In genomic region chr5:136201832-136202231, GRCm38 (mm10) we compare ENCODE assay signal across 8 mouse cellular contexts. TPM values are rescaled to one million over a fixed set of nuclear protein-coding genes. Genes with fewer than 3 reads are reported as not detected.
DNase-seq lines count a peak whose midpoint lies in the region; ATAC-seq and TF ChIP-seq lines count a peak whose summit lies in the region.

No protein-coding gene starts in this region.

- peak; percentile 92 for TF ChIP-seq CTCF in liver, embryonic 14.5 days (IDR thresholded peaks at IDR 0.05; ENCODE audit: low read depth)

- intact Hi-C loops in gastrocnemius, postnatal 36 days (cut with DNase I): loop anchor here (1.0 to 5.0 kb wide), 2 partner anchors 51 to 555 kb away; no protein-coding TSS in a partner anchor

- H3K36me3 ChIP-seq in kidney, embryonic 15.5 days: peaks cover 4% of the 10 kb centered on the region
- H3K36me3 ChIP-seq in liver, embryonic 14.5 days (replicated peaks; ENCODE audit: control insufficient read depth, insufficient read depth, low read depth): peaks cover under 1% of the 10 kb centered on the region
- H3K36me3 ChIP-seq in neural tube, embryonic 14.5 days (ENCODE audit: control insufficient read depth, insufficient read depth, low read length): no peaks in the 10 kb centered on the region; the same call in 1 of the 2 replicates

- no peak for TF ChIP-seq EP300 in liver, embryonic 14.5 days (IDR thresholded peaks at IDR 0.05; ENCODE audit: low read depth)

- no peak overlapping the region for H3K27ac ChIP-seq in kidney, embryonic 15.5 days
- H3K27ac ChIP-seq in liver, embryonic 14.5 days: no peak overlapping the region
- H3K27ac ChIP-seq in neural tube, embryonic 14.5 days (ENCODE audit: low read depth, low read length): no peak overlapping the region

- no peaks in the 10 kb centered on the region; the same call in 1 of the 2 replicates for H3K9me3 ChIP-seq in kidney, embryonic 15.5 days (replicated peaks)
- no peaks in the 10 kb centered on the region for H3K9me3 ChIP-seq in liver, embryonic 14.5 days (ENCODE audit: control insufficient read depth, low read length)
- no peaks in the 10 kb centered on the region for H3K9me3 ChIP-seq in neural tube, embryonic 14.5 days (ENCODE audit: control insufficient read depth, low read length)

- peak; percentile 53 for DNase-seq in CD4-positive helper T cell, adult 2 months (ENCODE audit: low read depth, low spot score)
- peak; percentile 65 to 73 for DNase-seq in adrenal gland, adult 18-20 months (ENCODE audit: low spot score in 2 of 2)
- peak; percentile 89 for DNase-seq in embryo, embryonic 11 days
- peak; percentile 39 to 43 for DNase-seq in gastrocnemius, postnatal 36 days
- DNase-seq in liver, embryonic 14.5 days (ENCODE audit: low read depth in 3 of 3, low spot score in 3 of 3): peak; percentile 17 to 31 (median 22)
- DNase-seq in thymus, postnatal 25 days: peak; percentile 44

- no peak overlapping the region for H3K9ac ChIP-seq in kidney, embryonic 15.5 days
- H3K9ac ChIP-seq in liver, embryonic 14.5 days (replicated peaks): no peak overlapping the region
- H3K9ac ChIP-seq in neural tube, embryonic 14.5 days (replicated peaks; ENCODE audit: low read depth, low read length): no peak overlapping the region

- H3K4me3 ChIP-seq in kidney, embryonic 15.5 days (replicated peaks): no peak overlapping the region
- no peak overlapping the region for H3K4me3 ChIP-seq in liver, embryonic 14.5 days (ENCODE audit: insufficient read depth in 1 of 2, low read depth in 2 of 2, low read length in 2 of 2)
- no peak overlapping the region for H3K4me3 ChIP-seq in neural tube, embryonic 14.5 days (ENCODE audit: low read depth, low read length)

- H3K4me2 ChIP-seq in kidney, embryonic 15.5 days: no peak overlapping the region
- no peak overlapping the region for H3K4me2 ChIP-seq in liver, embryonic 14.5 days (ENCODE audit: low read depth)
- H3K4me2 ChIP-seq in neural tube, embryonic 14.5 days (ENCODE audit: low read depth, low read length): no peak overlapping the region

- no peaks in the 10 kb centered on the region for H3K27me3 ChIP-seq in kidney, embryonic 15.5 days
- H3K27me3 ChIP-seq in liver, embryonic 14.5 days (ENCODE audit: control insufficient read depth, insufficient read depth, low read length): no peaks in the 10 kb centered on the region
- H3K27me3 ChIP-seq in neural tube, embryonic 14.5 days (ENCODE audit: control insufficient read depth, insufficient read depth, low read length): no peaks in the 10 kb centered on the region

- 0 out of 2 replicates have a peak, but pooled peaks have one; percentile 37 for ATAC-seq in kidney, embryonic 15.5 days (replicated peaks; ENCODE audit: low FRiP score)
- no peak for ATAC-seq in liver, embryonic 14.5 days (ENCODE audit: insufficient read depth)
- peak; percentile 47; the same call in 1 of the 2 replicates for ATAC-seq in neural tube, embryonic 14.5 days (ENCODE audit: low read depth)

- H3K4me1 ChIP-seq in kidney, embryonic 15.5 days: peaks cover 15% of the 10 kb centered on the region
- peaks cover 6 to 8% of the 10 kb centered on the region in 2 experiments; a peak in 3 of 4 replicates for H3K4me1 ChIP-seq in liver, embryonic 14.5 days (replicated peaks; ENCODE audit: control insufficient read depth in 2 of 2, insufficient read depth in 2 of 2, low read length in 1 of 2)
- H3K4me1 ChIP-seq in neural tube, embryonic 14.5 days (ENCODE audit: control insufficient read depth, insufficient read depth, low read length): peaks cover 9% of the 10 kb centered on the region

- WGBS in kidney, embryonic 15.5 days: 33% methylated on average over 7 of the region's 7 CpGs
- 34% methylated on average over 7 of the region's 7 CpGs for whole genome bisulfite sequencing in liver, embryonic 14.5 days (ENCODE audit: insufficient replicate concordance)
- WGBS in neural tube, embryonic 14.5 days: 33% methylated on average over 7 of the region's 7 CpGs

RNA-seq across cellular contexts. Expression of gene Prkrip1, which starts 3.1 kb away (rescaled TPM):
- 10 to 100 TPM; 38.7 to 48.9 TPM for total RNA-seq in adrenal gland, adult 18-20 months (2021)
- 10 to 100 TPM; 20.9 to 21.4 TPM for total RNA-seq in gastrocnemius, postnatal 36 days (2021)
- 50.8 and 51.3 TPM in 2 replicates for polyA plus RNA-seq in kidney, embryonic 15.5 days (2015; fragmentation: Nextera tagmentation; extraction: Ambion mirVana)
- 5.6 and 16.0 TPM in 2 replicates for polyA plus RNA-seq in liver, embryonic 14.5 days (2012; rRNA removed)
- 25.0 and 32.2 TPM in 2 replicates for polyA plus RNA-seq in liver, embryonic 14.5 days (2014; fragmentation: Nextera tagmentation; extraction: Ambion mirVana)
- 63.6 and 71.8 TPM in 2 replicates for polyA plus RNA-seq in neural tube, embryonic 14.5 days (2014; fragmentation: Nextera tagmentation; extraction: Ambion mirVana)

RNA-seq across cellular contexts. Expression of gene Orai2, which starts 31.3 kb away (rescaled TPM):
- total RNA-seq in adrenal gland, adult 18-20 months (2021): 1 to 10 TPM; 2.7 to 3.4 TPM
- total RNA-seq in gastrocnemius, postnatal 36 days (2021): 1 to 10 TPM in 1 of 2 experiments, under 1 TPM in 1; 0.82 to 1.2 TPM
- 6.0 and 6.3 TPM in 2 replicates for polyA plus RNA-seq in kidney, embryonic 15.5 days (2015; fragmentation: Nextera tagmentation; extraction: Ambion mirVana)
- 3.0 and 3.6 TPM in 2 replicates for polyA plus RNA-seq in liver, embryonic 14.5 days (2012; rRNA removed)
- 2.2 and 3.0 TPM in 2 replicates for polyA plus RNA-seq in liver, embryonic 14.5 days (2014; fragmentation: Nextera tagmentation; extraction: Ambion mirVana)
- polyA plus RNA-seq in neural tube, embryonic 14.5 days (2014; fragmentation: Nextera tagmentation; extraction: Ambion mirVana): 34.0 and 41.0 TPM in 2 replicates

RNA-seq across cellular contexts. Expression of gene Sh2b2, which starts 44.5 kb away (rescaled TPM):
- total RNA-seq in adrenal gland, adult 18-20 months (2021): 10 to 100 TPM; 21.8 to 85.0 TPM
- 1 to 10 TPM; 3.5 to 3.9 TPM for total RNA-seq in gastrocnemius, postnatal 36 days (2021)
- 5.0 and 5.2 TPM in 2 replicates for polyA plus RNA-seq in kidney, embryonic 15.5 days (2015; fragmentation: Nextera tagmentation; extraction: Ambion mirVana)
- polyA plus RNA-seq in liver, embryonic 14.5 days (2012; rRNA removed): 1.8 and 8.5 TPM in 2 replicates
- 1.4 and 1.5 TPM in 2 replicates for polyA plus RNA-seq in liver, embryonic 14.5 days (2014; fragmentation: Nextera tagmentation; extraction: Ambion mirVana)
- polyA plus RNA-seq in neural tube, embryonic 14.5 days (2014; fragmentation: Nextera tagmentation; extraction: Ambion mirVana): 23.8 and 25.3 TPM in 2 replicates

Comparison
In these comparisons a context has a peak if more than half of its experiments do, and no peak if none do; other contexts are left out.
1. DNase-seq: peak in every context shown above with its lines; median percentile 89 in embryo, embryonic 11 days; 69 in adrenal gland, adult 18-20 months; 53 in CD4-positive helper T cell, adult 2 months; 44 in thymus, postnatal 25 days; 41 in gastrocnemius, postnatal 36 days; 22 in liver, embryonic 14.5 days.